Mouse (Mus musculus): ENCODE data around the gene Bckdk. TPM values are rescaled to one million over a fixed set of nuclear protein-coding genes. Genes with fewer than 3 reads are reported as not detected.
A peak's percentile ranks its signal among the peaks of the same experiment; 100 is the strongest.

Bckdk gene
- polyA plus RNA-seq (2016; fragmentation: Nextera tagmentation; extraction: Ambion mirVana) = 89.2 and 92.8 TPM in 2 replicates

- Histone ChIP-seq H3K36me3 (replicated peaks) (peaks cover 40% of the 10 kb centered on the region), H3K4me1 (peaks cover 11% of the 10 kb centered on the region), H3K27ac (peak within 1 kb of the TSS; percentile 68), H3K9me3 (no peaks in the 10 kb centered on the region), H3K4me2 (peak within 1 kb of the TSS; percentile 86), H3K9ac (peak within 1 kb of the TSS; percentile 81), H3K4me3 (replicated peaks) (peak within 1 kb of the TSS; percentile 76), H3K27me3 (no peaks in the 10 kb centered on the region)
- WGBS = 7% methylated on average over 38 of the region's 38 CpGs
- ATAC-seq (ENCODE audit: low FRiP score) = peak; percentile 91
Observed at GRCm38 (mm10) chr7:127903971-127904796, at the start of gene Bckdk. Bckdk (plus strand) TSS chr7:127904082.

- H3K4me2 ChIP-seq = no peak overlapping the region
- no peaks in the 10 kb centered on the region for H3K27me3 ChIP-seq
- no peaks in the 10 kb centered on the region for H3K9me3 ChIP-seq
- no peak for ATAC-seq (ENCODE audit: low FRiP score)
- no peaks in the 10 kb centered on the region; the same call in none of the 2 replicates for H3K36me3 ChIP-seq (replicated peaks)
- 91% methylated on average over 6 of the region's 6 CpGs for WGBS
- H3K4me1 ChIP-seq = no peaks in the 10 kb centered on the region
- no peak overlapping the region for H3K27ac ChIP-seq
- H3K9ac ChIP-seq = no peak overlapping the region
- H3K4me3 ChIP-seq (replicated peaks) = no peak overlapping the region
Observed at GRCm38 (mm10) chr7:127858258-127858657, 45.6 kb upstream of the Bckdk start.

- ATAC-seq (ENCODE audit: low FRiP score) = no peak
- no peaks in the 10 kb centered on the region for H3K9me3 ChIP-seq
- H3K4me3 ChIP-seq (replicated peaks) = no peak overlapping the region
- H3K4me1 ChIP-seq = no peaks in the 10 kb centered on the region
- no peaks in the 10 kb centered on the region for H3K27me3 ChIP-seq
- H3K36me3 ChIP-seq (replicated peaks) = peaks cover 57% of the 10 kb centered on the region
- H3K9ac ChIP-seq = no peak overlapping the region
- H3K4me2 ChIP-seq = no peak overlapping the region
- 97% methylated on average over 12 of the region's 12 CpGs for WGBS
- no peak overlapping the region for H3K27ac ChIP-seq
Observed at GRCm38 (mm10) chr7:127866434-127866833, 37.4 kb upstream of the Bckdk start.

GRCm38 (mm10) chr7:127867641-127868040 is 36.2 kb upstream of the Bckdk start:
- Histone ChIP-seq H3K4me2 (no peak overlapping the region), H3K4me3 (replicated peaks) (no peak overlapping the region), H3K36me3 (replicated peaks) (peaks cover 65% of the 10 kb centered on the region), H3K9ac (no peak overlapping the region), H3K4me1 (no peaks in the 10 kb centered on the region), H3K9me3 (no peaks in the 10 kb centered on the region), H3K27ac (no peak overlapping the region), H3K27me3 (no peaks in the 10 kb centered on the region)
- no peak for ATAC-seq (ENCODE audit: low FRiP score)
- 98% methylated on average over 18 of the region's 18 CpGs for WGBS

GRCm38 (mm10) chr7:127869149-127869810 is 34.6 kb upstream of the Bckdk start:
- H3K27ac ChIP-seq = no peak overlapping the region
- ATAC-seq (ENCODE audit: low FRiP score) = no peak
- H3K4me1 ChIP-seq = peaks cover 13% of the 10 kb centered on the region

GRCm38 (mm10) chr7:127870136-127870821 is 33.6 kb upstream of the Bckdk start:
- Histone ChIP-seq H3K9ac (no peak overlapping the region), H3K9me3 (no peaks in the 10 kb centered on the region), H3K4me1 (peaks cover 17% of the 10 kb centered on the region), H3K36me3 (replicated peaks) (peaks cover 52% of the 10 kb centered on the region), H3K27me3 (no peaks in the 10 kb centered on the region), H3K27ac (no peak overlapping the region), H3K4me3 (replicated peaks) (no peak overlapping the region), H3K4me2 (no peak overlapping the region)
- ATAC-seq (ENCODE audit: low FRiP score) = no peak
- WGBS = 77% methylated on average over 5 of the region's 5 CpGs

More at GRCm38 (mm10) chr7:127869149-127869810, 34.6 kb upstream of the Bckdk start:
- Histone ChIP-seq H3K36me3 (replicated peaks) (peaks cover 62% of the 10 kb centered on the region), H3K9me3 (no peaks in the 10 kb centered on the region), H3K27me3 (no peaks in the 10 kb centered on the region), H3K9ac (no peak overlapping the region), H3K4me2 (no peak overlapping the region), H3K4me3 (replicated peaks) (no peak overlapping the region)
- 82% methylated on average over 3 of the region's 3 CpGs for WGBS

GRCm38 (mm10) chr7:127874812-127875626 is 28.9 kb upstream of the Bckdk start:
- peaks cover 41% of the 10 kb centered on the region for H3K36me3 ChIP-seq (replicated peaks)
- peak overlapping the region; percentile 92 for H3K4me2 ChIP-seq
- peak overlapping the region; percentile 100 for H3K27ac ChIP-seq
- peak; percentile 40 for ATAC-seq (ENCODE audit: low FRiP score)
- H3K4me1 ChIP-seq = peaks cover 26% of the 10 kb centered on the region
- no peaks in the 10 kb centered on the region for H3K27me3 ChIP-seq
- WGBS = 4% methylated on average over 20 of the region's 20 CpGs
- H3K9ac ChIP-seq = peak overlapping the region; percentile 97
- H3K9me3 ChIP-seq = no peaks in the 10 kb centered on the region
- H3K4me3 ChIP-seq (replicated peaks) = peak overlapping the region; percentile 95

- peak overlapping the region; percentile 97 for H3K9ac ChIP-seq
- no peaks in the 10 kb centered on the region for H3K27me3 ChIP-seq
- H3K9me3 ChIP-seq = no peaks in the 10 kb centered on the region
- H3K4me2 ChIP-seq = peak overlapping the region; percentile 92
- peaks cover 43% of the 10 kb centered on the region for H3K36me3 ChIP-seq (replicated peaks)
- peaks cover 26% of the 10 kb centered on the region for H3K4me1 ChIP-seq
- ATAC-seq (ENCODE audit: low FRiP score) = peak; percentile 96
- peak overlapping the region; percentile 95 for H3K4me3 ChIP-seq (replicated peaks)
- H3K27ac ChIP-seq = peak overlapping the region; percentile 100
- WGBS = 0% methylated on average over 43 of the region's 43 CpGs
Observed at GRCm38 (mm10) chr7:127875627-127876001, 28.3 kb upstream of the Bckdk start.

- H3K4me2 ChIP-seq = peak within 1 kb of the TSS; percentile 92
- peaks cover 26% of the 10 kb centered on the region for H3K4me1 ChIP-seq
- peaks cover 46% of the 10 kb centered on the region for H3K36me3 ChIP-seq (replicated peaks)
- peak within 1 kb of the TSS; percentile 100 for H3K27ac ChIP-seq
- H3K9me3 ChIP-seq = no peaks in the 10 kb centered on the region
- H3K4me3 ChIP-seq (replicated peaks) = peak within 1 kb of the TSS; percentile 95
- WGBS = under 1% methylated on average over 41 of the region's 41 CpGs
- H3K27me3 ChIP-seq = no peaks in the 10 kb centered on the region
- H3K9ac ChIP-seq = peak within 1 kb of the TSS; percentile 97
- peak; percentile 90 for ATAC-seq (ENCODE audit: low FRiP score)
Observed at GRCm38 (mm10) chr7:127876041-127876466, 27.8 kb upstream of the Bckdk start, which contains the start of gene Zfp646. Zfp646 (plus strand) TSS chr7:127876221.

- H3K4me1 ChIP-seq = peaks cover 26% of the 10 kb centered on the region
- peak within 1 kb of the TSS; percentile 100 for H3K27ac ChIP-seq
- H3K9ac ChIP-seq = peak within 1 kb of the TSS; percentile 97
- no peaks in the 10 kb centered on the region for H3K9me3 ChIP-seq
- no peaks in the 10 kb centered on the region for H3K27me3 ChIP-seq
- peak within 1 kb of the TSS; percentile 92 for H3K4me2 ChIP-seq
- peaks cover 46% of the 10 kb centered on the region for H3K36me3 ChIP-seq (replicated peaks)
- ATAC-seq (ENCODE audit: low FRiP score) = peak; percentile 64
- peak within 1 kb of the TSS; percentile 95 for H3K4me3 ChIP-seq (replicated peaks)
- WGBS = under 1% methylated on average over 60 of the region's 60 CpGs
Observed at GRCm38 (mm10) chr7:127876467-127877348, 27.2 kb upstream of the Bckdk start, which contains the start of gene Zfp668. Zfp668 (minus strand) TSS chr7:127876828.

GRCm38 (mm10) chr7:127879301-127879700 is 24.6 kb upstream of the Bckdk start:
- H3K27me3 ChIP-seq = no peaks in the 10 kb centered on the region
- H3K27ac ChIP-seq = no peak overlapping the region
- WGBS = 95% methylated on average over 9 of the region's 9 CpGs
- H3K36me3 ChIP-seq (replicated peaks) = peaks cover 66% of the 10 kb centered on the region
- no peak for ATAC-seq (ENCODE audit: low FRiP score)
- H3K4me3 ChIP-seq (replicated peaks) = no peak overlapping the region
- no peaks in the 10 kb centered on the region for H3K9me3 ChIP-seq
- no peak overlapping the region for H3K4me2 ChIP-seq
- peaks cover 34% of the 10 kb centered on the region for H3K4me1 ChIP-seq
- H3K9ac ChIP-seq = no peak overlapping the region

All from forebrain, embryonic 12.5 days (tissue).